Mouse (Mus musculus) c-Kit-positive CD71-positive TER-119-negative erythroid progenitor cells, embryonic 14.5 days (primary cell): Measurements from ENCODE around the gene Olfr8.
"Not testable (repeated sequence)": the region's sequence is repeated elsewhere in the genome, so short reads cannot be mapped to it uniquely, and the experiment has no call there.

ENCODE experiments used
- DNase-seq: peaks from one replicate; pipeline ENCODE4 v3.0.0-alpha.2; 2013; ENCODE audit warnings: low read depth

Gene Olfr8

DNA sequence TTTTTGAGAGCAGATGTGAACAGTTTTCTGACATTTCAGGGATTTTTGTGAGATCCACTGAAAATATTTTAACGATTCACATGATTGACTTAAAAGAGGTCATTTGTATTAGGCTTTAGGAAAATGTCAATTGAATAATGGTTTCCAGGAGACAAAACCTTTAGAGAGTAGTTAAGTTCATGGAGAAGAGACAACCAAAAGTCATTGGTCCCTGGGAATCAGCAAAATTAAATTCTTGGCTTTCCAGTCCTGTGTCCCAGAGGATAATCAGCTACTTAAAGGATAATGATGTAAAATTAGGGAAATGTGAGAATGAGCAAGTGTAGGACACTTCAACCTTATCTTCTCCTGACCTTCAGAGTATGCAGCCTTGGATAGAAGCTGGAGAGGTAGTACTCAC lies at the start of gene Olfr8:
Gene Olfr8 (plus strand): TSS at position 301 of the 400 bp plus-strand sequence.
- DNase-seq: not testable (repeated sequence)

DNA sequence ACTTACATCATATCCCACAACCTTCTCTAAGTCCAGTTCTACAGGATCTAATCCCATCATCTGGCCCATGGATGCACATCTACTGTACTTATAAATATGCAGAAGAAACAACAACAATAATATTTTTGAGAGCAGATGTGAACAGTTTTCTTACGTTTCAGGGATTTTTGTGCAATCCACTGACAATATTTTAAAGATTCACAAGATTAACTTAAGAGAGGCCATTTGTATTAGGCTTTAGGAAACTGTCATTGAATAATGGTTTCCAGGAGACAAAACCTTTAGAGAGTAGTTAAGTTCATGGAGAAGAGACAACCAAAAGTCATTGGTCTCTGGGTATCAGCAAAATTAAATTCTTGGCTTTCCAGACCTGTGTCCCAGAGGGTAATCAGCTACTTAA lies 37.6 kb upstream of the Olfr8 start, which contains the start of gene Olfr1354:
Gene Olfr1354 (plus strand): TSS at position 301 of the 400 bp plus-strand sequence.
- DNase-seq: not testable (repeated sequence)

DNA sequence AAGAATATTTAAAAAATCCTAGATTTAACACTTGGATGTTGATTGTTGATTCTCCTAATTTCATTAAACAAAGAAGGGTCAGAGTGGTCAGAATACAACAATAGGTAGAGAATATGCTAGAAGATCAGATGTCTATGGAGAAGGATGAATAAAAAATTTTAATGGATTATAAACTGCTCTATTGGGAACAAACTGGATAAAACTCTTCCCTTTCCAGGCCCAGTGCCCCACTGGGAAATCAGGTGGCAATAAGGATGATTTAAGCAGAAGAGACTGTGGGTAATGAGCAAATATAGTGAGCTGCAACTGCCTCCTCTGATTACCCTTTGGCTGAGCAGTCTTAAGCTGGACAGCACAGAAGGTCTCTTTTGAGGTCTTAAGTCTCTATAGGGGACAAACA lies 12.6 kb downstream of the Olfr8 start, which contains the start of gene Olfr1353:
Gene Olfr1353 (plus strand): TSS at position 301 of the 400 bp plus-strand sequence.
- not testable (repeated sequence) for DNase-seq

DNA sequence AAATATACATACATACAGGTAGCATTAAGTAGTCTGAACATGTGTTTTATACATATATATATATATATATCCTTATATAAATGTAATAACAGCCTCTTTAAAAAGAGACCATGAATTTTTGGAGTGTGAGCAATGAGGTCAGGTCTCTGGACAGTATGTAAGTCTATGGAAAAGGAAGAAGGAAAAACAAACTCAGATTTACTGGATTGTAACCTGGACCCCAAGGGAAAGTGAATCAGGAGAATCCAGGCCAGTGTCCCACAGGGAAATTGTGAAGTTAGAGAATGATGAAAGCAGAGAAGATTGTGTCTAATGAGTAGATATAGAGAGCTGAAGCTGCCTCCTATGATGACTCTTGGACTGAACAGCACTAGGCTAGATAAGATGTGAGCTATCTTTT lies 30.3 kb downstream of the Olfr8 start, which contains the start of gene Olfr1352:
Gene Olfr1352 (plus strand): TSS at position 301 of the 400 bp plus-strand sequence.
- DNase-seq: no peak
